Mouse (Mus musculus): ENCODE data around the gene Plcb4.
"Not testable (repeated sequence)": the region's sequence is repeated elsewhere in the genome, so short reads cannot be mapped to it uniquely, and the experiment has no call there.

Plcb4 gene

DNA sequence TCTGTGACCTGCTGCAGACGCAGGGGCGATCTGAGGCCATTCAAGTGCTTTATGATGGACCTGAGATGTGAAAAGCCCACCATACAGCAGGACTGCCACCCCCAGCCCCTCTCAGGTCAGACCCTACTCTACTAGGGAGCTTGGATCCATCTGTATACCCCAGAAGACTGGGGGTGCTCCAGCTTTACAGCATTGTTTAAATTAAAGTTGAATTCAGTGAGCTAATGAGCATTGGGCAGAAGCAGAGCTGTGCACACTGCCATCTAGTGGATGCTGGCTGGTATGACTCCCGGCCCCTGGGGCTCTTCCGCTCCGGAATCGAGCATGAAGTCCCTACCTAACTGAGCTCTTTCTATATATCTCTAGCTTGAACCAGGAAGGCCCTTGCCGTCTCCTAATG lies 298.9 kb downstream of the Plcb4 start:
- DNase-seq (ENCODE audit: low spot score) = no peak

- no peak for DNase-seq (ENCODE audit: low spot score)
These were observed 299.6 kb downstream of the Plcb4 start for GRCm38 (mm10) chr2:135958453-135958852.

DNA sequence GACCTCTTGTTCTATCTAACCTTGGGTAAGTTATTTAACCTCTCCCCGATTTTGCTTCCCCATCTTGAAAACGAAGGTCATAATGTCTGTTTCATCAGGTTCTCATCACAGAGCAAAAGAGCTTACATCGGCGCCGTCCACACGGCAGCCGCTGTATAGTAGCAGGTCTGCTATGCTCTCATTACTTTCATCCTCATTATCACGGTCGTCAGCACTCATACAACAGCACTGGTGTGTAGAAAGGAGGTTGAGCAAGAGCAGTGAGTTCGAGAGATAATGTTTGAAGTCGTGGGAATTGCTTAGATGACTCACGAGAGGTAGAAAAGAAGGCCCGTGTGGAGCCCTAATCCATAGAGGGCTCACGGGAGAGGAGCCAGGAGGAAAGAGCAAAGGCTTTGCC lies 304.3 kb downstream of the Plcb4 start:
- no peak for DNase-seq (ENCODE audit: low spot score)

GRCm38 (mm10) chr2:135966871-135967557 lies 308.2 kb downstream of the Plcb4 start:
- no peak for DNase-seq (ENCODE audit: low spot score)

DNA sequence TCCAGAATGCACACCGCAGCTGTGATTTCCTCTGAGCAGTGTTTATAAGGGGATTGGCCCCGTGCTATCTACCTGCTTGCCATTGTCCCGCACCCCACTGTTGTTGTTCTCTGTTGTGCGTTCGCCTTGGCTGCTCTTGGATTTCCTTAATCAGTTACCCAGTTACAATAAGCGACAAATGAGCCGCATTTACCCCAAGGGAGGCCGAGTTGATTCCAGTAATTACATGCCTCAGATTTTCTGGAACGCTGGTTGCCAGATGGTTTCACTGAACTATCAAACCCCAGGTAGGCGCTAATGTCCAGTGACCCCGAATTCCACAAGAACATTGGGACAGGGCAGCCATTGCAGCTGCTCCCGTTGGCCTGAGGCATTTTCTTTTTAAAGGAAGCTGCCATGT lies 309.3 kb downstream of the Plcb4 start:
- DNase-seq (ENCODE audit: low spot score) = no peak

- DNase-seq (ENCODE audit: low spot score) = no peak
These were observed 312.1 kb downstream of the Plcb4 start for GRCm38 (mm10) chr2:135970902-135971301.

- no peak for DNase-seq (ENCODE audit: low spot score)
These were observed 317.2 kb downstream of the Plcb4 start for GRCm38 (mm10) chr2:135975978-135976377.

DNA sequence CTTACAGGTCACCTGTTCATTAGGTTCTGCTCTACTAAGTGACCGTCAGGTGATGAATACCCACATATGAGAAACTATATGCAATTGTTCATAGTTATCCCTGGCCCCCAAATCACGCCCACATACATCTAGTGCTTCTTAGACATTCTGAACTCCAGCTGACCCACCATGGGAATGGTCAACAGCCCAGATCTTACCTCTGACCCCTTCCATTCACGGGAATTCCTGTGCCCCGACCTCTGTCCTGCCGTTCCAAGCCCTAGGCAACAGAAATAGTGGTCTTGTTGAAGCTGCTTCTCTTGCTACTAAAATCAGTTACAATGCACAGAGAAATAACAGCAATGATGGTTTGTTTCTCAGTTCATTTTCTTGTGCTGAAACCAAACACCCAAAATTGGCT lies 320.0 kb downstream of the Plcb4 start:
- no peak for DNase-seq (ENCODE audit: low spot score)

DNA sequence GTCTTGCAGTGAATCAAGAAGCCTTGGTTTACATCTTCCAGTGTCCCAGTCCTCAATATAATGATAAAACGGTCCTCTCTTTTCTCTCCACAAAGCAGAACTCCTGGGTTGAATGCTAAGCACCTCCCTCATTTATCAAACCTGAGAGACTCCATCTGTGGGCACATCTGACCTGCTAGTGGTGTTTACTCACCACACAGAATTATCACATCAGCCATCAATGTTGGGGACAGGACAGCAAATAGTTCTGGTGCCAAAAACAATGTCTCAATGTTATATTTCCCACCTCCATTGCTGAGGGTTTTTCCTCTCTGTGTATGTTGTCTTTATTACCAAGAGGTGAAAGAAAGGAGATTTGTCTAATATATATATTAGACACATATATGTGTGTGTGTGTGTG lies 321.6 kb downstream of the Plcb4 start:
- no peak for DNase-seq (ENCODE audit: low spot score)

- DNase-seq (ENCODE audit: low spot score) = no peak
These were observed 325.2 kb downstream of the Plcb4 start for GRCm38 (mm10) chr2:135983972-135984371.

DNA sequence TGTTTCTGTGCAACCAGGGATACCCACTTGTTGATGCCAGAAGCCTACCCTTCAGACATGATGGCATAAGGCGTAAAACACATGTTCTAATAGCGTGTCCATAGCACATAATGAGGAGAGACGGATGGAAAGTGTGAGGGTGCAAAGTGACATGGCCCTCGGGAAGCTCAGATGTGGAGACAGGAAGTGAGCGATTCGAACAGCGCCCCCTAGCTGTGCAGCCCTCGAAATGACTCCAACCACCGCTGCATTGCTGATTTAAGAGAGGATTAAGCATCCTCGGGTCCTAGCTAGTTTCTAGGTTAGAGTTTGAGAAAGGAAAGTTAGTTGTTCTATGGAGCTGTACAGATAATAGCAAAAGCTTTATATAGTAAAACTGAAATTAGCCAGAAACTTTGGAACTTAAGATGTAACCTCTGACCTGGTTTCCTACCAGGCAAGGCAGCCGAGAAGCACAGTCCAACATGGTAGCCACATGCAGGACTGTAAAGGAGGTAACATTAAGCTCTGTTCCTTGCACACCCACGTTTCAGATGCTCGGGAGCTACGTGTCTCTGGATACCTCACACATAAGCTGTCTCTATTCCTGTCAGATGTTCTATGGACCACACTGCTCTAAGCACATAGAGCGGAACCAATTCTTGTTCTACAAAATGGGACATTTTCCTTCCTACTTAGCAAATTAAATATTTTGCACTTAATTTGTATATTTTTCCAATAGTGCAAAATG lies 326.9 kb downstream of the Plcb4 start:
- no peak for DNase-seq (ENCODE audit: low spot score)

DNA sequence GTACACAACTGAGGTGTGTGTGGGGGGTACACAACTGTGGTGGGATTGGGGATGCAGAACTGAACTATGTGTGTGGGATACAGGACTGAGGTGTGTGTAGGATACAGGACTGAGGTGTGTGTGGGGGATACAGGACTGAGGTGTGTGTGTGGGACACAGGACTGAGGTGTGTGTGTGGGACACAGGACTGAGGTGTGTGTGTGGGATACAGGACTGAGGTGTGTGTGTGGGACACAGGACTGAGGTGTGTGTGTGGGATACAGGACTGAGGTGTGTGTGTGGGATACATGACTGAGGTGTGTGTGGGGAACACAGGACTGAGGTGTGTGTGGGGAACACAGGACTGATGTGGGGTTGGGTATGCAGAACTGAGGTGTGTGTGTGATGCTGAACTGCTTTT lies 329.7 kb downstream of the Plcb4 start:
- not testable (repeated sequence) for DNase-seq (ENCODE audit: low spot score)

DNA sequence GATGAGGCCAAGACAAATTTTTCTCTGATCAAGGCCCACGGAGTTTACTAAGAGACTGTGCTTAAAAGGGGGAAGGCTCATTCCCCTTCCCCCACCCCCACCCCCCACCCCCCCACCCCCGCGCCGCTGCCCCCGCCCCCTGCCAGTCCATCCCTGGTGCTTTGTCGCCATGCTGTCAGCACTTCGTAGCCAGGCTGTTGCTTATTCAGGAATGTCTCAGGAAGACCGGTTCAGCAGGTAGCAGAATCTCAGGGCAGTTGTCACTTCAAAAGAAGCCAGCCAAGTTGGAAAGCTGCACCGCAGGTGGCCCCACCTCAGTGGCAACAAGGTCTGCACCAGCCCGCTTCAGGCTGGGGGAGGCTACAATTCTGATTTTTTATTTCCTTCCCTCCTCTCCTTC lies 331.9 kb downstream of the Plcb4 start:
- not testable (repeated sequence) for DNase-seq (ENCODE audit: low spot score)

DNA sequence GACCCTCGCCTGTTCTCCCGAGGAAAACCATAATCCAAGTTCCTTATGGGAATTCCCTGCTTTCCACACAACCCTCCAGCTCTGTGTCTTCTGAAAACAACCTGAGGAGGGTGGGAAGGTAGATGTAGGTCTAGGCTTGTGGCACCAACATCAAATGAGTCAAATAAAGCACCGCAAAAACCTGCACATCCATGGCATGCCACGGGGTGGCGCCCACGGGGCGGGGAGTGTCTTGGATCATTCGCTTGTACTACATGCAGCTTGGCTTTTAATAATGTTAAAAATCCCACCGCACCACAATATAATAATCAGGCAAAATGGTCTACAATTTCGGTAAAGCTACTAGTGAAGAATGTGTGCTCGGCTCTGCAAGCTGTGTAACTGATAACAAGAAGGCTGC lies 334.5 kb downstream of the Plcb4 start:
- no peak for DNase-seq (ENCODE audit: low spot score)

- DNase-seq (ENCODE audit: low spot score) = no peak
These were observed 336.4 kb downstream of the Plcb4 start for GRCm38 (mm10) chr2:135995196-135995595.

GRCm38 (mm10) chr2:135996936-135997335 lies 338.1 kb downstream of the Plcb4 start:
- DNase-seq (ENCODE audit: low spot score) = no peak

- no peak for DNase-seq (ENCODE audit: low spot score)
These were observed 338.7 kb downstream of the Plcb4 start for GRCm38 (mm10) chr2:135997361-135998150.

DNA sequence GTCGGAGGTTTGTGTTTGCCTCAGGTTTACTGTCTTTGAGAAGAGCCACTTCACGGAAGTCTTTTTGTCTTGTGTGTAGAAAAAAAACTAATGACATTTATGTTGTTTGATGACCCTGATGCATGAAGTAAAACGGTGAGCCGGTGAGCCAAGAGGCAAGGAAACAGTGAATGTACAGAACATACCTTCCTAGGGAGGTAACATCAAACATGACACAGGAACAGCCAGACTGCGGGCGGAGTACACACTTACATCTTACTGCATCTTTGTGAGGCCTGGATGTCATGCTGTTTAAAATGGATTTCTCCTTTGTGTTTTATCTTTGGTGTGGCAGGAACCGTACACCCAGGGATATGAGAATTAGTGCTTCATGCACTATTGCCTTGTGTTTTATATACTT lies 340.1 kb downstream of the Plcb4 start:
- DNase-seq (ENCODE audit: low spot score) = no peak

DNA sequence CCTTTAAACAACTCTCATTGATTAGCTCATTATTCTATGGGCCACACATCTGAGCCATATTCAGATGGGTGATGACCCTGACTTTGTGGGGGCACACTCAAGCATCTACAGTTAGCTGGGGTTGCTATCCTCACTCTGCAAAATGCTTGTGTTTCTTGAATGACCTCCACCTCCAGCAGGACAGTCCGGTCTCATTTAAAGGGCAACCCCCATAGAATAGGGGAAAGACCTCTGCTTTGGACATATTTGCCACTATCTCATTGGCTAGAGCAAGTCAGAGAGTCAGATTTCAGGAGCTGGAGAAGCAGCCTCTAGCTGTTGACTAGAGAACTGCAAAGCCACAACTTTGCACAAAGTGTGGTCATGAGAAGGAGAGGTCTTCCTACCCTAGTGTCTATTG lies 340.6 kb downstream of the Plcb4 start:
- no peak for DNase-seq (ENCODE audit: low spot score)

GRCm38 (mm10) chr2:136000933-136001332 lies 342.1 kb downstream of the Plcb4 start:
- no peak for DNase-seq (ENCODE audit: low spot score)

- DNase-seq (ENCODE audit: low spot score) = no peak
These were observed 343.3 kb downstream of the Plcb4 start for GRCm38 (mm10) chr2:136002118-136002517.

- DNase-seq (ENCODE audit: low spot score) = no peak
These were observed 345.0 kb downstream of the Plcb4 start for GRCm38 (mm10) chr2:136003836-136004235.

- no peak for DNase-seq (ENCODE audit: low spot score)
These were observed 347.5 kb downstream of the Plcb4 start for GRCm38 (mm10) chr2:136006280-136006679.

Data from urinary bladder, postnatal 10 days (tissue).